Mouse (Mus musculus) olfactory bulb, adult 2 months (tissue): ENCODE data around the gene Pim3. TPM values are rescaled to one million over a fixed set of nuclear protein-coding genes. Genes with fewer than 3 reads are reported as not detected.

Experiments
- H3K27ac ChIP-seq: fragments of 200-500 bp; 2 replicates; pipeline ENCODE4 v1.5.1; 2012; ENCODE audit warnings: low read depth, low read length; ENCODE audit not compliant: insufficient read depth
- H3K4me1 ChIP-seq: fragments of 200-500 bp; 2 replicates; pipeline ENCODE4 v1.6.1; 2012; ENCODE audit warnings: low read length; ENCODE audit not compliant: control insufficient read depth, insufficient read depth
- H3K4me3 ChIP-seq: fragments of 200-500 bp; 2 replicates; pipeline ENCODE4 v1.5.1; 2012; ENCODE audit warnings: mild to moderate bottlenecking, low read depth, low read length, moderate library complexity; ENCODE audit not compliant: insufficient read depth
- CTCF ChIP-seq: fragments of 200-500 bp; IDR thresholded peaks from 2 replicates; pipeline ENCODE4 v1.5.1; 2012; ENCODE audit warnings: low read depth, mild to moderate bottlenecking, low read length, moderate library complexity; ENCODE audit not compliant: insufficient read depth
- POLR2A ChIP-seq: fragments of 200-500 bp; IDR thresholded peaks from 2 replicates; pipeline ENCODE4 v1.6.1; 2012; ENCODE audit warnings: mild to moderate bottlenecking, low read depth, low read length, moderate library complexity; ENCODE audit not compliant: insufficient read depth
- WGBS: fragments of 180-500 bp; shearing (Covaris S2); methylation state at CpG from one replicate; pipeline ENCODE4 v1.1.7; 2018; 5-methylcytosine and 5-hydroxymethylcytosine counted together
- polyA plus RNA-seq: library from polyadenylated mRNA; stranded (reverse); fragments of >200 nt; gene quantifications from 2 replicates; pipeline ENCODE4 v1.2.4, GENCODE M21; 2012; ENCODE audit warnings: low replicate concordance; ENCODE audit not compliant: missing spikeins, insufficient read depth, insufficient read length

The Pim3 gene
- polyA plus RNA-seq, 1 experiment, result not detected

DNA sequence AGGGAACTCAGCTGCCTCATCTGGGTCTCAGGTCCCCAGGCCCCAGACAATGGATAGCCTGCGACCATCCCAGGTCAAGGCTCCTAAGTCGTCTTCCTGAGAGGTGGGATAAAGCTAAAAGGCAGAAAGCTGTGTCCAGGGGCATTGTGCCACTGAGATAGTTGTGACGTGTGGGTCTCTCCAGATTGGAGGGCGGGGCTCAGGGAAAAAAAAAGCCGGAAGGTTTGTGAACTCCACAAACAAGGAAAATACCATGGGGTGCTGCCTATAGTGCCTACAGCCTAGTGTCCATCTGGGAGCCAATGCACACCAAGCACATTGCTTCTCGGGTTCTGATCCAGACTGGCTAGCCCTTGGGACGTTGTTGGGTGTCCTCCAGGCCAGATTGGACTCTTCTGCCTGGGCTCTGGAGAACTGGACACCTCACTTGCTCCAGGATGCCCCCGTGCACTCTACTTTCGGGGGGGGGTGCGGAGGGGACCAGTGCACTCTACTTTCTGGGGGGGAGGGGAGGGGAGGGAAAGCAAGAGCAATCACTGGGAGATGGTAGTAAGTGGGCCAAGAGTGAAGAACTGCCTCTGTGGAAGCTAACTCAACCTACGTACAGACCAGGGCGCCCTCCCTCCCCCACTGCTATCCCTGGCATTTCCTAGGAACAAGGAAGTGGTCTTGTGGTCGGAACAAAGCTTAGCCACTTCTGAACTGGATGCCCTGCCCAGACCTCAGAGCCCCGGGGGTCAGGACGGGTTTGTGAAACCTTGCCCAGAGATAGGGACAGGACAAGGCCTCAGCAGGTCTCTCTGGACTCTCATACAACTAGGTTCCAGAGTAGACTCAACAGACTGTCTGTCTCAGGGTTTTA lies 6.8 kb upstream of the Pim3 start:
- peaks cover 38% of the 10 kb centered on the region for H3K4me1 ChIP-seq
- H3K4me3 ChIP-seq, result no peak overlapping the region
- H3K27ac ChIP-seq, result no peak overlapping the region
- WGBS, result 82% methylated on average over 15 of the region's 15 CpGs
- TF ChIP-seq CTCF (no peak), POLR2A (no peak)

DNA sequence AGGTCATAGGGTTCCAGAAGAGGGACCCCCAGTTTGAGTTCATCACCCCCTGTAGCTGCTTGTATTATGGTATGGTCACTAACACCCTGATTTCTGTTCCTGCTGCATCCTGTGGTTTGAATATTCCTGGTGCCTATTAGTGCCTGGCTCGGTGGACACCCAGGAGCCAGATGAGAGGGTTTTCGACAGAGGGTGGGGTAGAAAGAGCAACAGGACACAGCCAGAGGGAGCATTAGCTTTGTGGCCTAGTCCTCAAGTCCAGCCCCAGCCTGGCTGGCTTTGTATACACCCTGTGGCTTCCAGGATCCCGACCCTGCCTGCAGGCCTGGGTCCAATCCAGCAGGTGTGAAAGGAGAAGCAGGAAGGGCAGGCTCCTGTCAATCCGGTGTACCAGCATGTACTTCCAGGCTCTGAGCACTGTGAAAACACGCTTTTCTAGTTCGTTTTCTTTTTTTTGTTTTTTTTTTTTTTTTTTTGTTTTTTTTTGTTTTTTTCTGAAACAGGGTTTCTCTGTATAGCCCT lies 6.0 kb upstream of the Pim3 start:
- Histone ChIP-seq H3K4me3 (no peak overlapping the region), H3K27ac (no peak overlapping the region), H3K4me1 (peaks cover 30% of the 10 kb centered on the region)
- TF ChIP-seq POLR2A (no peak), CTCF (no peak)
- 83% methylated on average over 6 of the region's 6 CpGs for WGBS

DNA sequence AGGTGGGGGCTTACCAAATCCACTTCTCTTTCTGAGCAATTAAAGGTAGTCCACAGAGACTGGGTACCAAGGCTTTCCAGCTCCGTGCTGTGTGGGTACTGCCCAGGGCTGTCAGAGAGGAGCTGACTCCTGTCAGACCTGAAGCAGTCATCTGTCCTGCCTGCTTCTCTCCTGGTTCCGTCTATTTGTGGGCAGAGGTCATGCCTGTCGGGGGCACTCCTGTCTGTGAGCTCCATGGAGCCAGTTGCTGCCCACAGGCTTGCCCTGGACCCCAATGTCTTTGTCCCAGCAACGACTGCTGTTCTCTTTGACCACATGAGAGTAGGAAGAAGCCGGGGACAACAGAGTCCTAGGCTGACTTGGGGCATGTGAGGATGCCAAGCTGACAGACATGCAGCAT lies 5.4 kb upstream of the Pim3 start:
- peaks cover 25% of the 10 kb centered on the region for H3K4me1 ChIP-seq
- no peak overlapping the region for H3K27ac ChIP-seq
- TF ChIP-seq POLR2A (no peak), CTCF (no peak)
- no peak overlapping the region for H3K4me3 ChIP-seq
- 92% methylated on average over 5 of the region's 5 CpGs for WGBS

DNA sequence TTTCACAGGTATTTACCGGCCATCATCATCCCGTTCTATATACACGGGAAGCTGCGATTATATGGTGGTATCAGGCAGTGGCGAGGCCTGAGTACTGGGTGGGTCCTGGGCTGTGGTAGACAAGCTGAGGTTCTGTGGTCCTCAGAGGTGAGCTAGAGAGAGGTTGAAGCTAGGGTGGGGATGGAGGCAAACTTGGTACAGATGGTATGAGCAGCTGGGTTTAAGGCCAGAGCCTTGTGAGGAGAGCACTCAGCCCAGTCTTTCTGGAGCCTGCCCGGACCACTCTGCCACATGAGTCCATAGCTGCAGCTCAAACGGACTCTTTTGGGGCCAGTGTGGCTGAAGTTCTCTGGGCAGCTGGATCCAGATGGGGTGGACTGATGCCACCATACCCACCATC lies 4.6 kb upstream of the Pim3 start:
- H3K4me1 ChIP-seq, result peaks cover 21% of the 10 kb centered on the region
- no peak overlapping the region for H3K4me3 ChIP-seq
- no peak overlapping the region for H3K27ac ChIP-seq
- TF ChIP-seq POLR2A (no peak), CTCF (no peak)
- 96% methylated on average over 7 of the region's 7 CpGs for WGBS

DNA sequence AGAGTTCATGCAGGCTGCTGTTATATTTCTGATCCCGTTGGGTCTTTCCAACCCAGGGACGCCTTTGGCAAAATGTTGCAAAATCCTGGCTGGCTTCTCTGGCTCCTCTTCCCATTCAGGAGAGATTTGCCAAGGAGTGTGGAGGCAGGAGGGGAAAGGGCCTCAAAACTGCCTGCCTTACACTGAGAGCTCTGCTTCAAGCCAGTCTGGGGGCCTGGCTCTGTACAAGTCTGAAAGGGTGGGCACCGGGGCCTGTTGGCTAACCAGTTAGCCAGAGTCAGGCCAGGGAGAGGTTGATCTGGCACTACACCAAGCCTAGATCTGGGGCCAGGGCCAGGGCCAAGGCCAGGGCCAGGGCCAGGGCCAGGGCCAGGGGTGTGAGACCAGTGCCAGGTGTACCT lies 3.8 kb upstream of the Pim3 start:
- H3K27ac ChIP-seq, result no peak overlapping the region
- H3K4me1 ChIP-seq, result peaks cover 21% of the 10 kb centered on the region
- no peak overlapping the region for H3K4me3 ChIP-seq
- WGBS, result 59% methylated on average over 3 of the region's 3 CpGs
- TF ChIP-seq CTCF, result no peak
- TF ChIP-seq POLR2A, result no peak

DNA sequence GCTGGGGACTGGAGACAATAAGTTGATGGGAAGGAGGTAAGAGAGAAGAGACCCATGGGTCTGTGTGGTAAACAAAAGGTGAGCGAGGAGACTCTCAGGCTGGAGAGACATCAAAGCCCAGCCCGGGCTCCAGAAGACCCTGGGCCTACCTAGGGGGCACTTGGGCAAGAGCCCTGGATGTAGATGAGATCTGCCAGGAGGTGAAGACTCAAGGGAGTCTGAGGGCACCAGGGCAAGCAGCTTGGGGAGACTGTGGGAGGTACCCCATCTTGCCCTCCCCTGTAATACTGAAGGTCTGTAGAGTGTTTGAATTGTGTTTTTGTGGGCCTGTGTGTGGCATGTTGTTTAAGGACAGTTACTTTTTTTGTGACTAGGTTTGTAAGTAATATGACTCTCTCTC lies 3.3 kb upstream of the Pim3 start:
- no peak for TF ChIP-seq CTCF
- TF ChIP-seq POLR2A, result no peak
- no peak overlapping the region for H3K27ac ChIP-seq
- H3K4me1 ChIP-seq, result peaks cover 21% of the 10 kb centered on the region
- 81% methylated on average over 2 of the region's 2 CpGs for WGBS
- H3K4me3 ChIP-seq, result no peak overlapping the region

DNA sequence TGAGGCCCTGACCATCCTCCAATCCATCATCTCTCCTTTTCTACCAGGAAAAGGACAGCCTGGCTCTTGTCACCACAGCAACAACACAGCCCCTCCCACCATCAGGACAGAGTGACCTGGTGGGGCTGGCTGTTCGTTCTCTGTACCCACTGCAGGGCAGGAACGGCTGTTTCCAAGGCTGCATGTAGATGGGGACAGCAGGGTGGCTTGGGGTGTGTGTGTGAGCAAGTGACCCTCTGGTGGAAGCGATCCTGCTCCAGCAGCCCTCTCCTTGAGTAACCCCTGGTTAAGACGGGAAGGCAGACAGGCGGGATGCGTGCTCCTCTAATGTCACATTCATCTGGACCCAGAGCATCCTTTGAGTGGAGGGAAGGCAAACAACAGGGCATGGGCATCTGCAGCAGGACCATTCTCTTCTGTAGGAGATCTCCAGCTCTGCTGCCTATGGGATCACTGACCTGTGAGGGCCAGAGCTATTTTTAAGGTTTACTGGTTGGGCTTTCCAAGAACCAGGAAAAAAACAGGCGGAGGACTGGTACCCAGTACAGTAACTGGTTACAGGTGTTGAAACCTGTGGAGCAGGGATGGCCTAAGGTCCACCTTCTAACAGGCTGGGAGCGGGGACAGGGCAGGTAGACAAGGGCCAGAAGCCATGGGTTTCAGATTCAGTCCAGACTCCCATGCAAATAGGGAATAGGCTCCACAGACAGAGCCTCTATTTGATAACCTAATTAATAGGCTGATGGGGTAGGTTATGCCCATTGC lies 2.6 kb upstream of the Pim3 start:
- Histone ChIP-seq H3K4me3 (no peak overlapping the region), H3K27ac (no peak overlapping the region), H3K4me1 (peaks cover 20% of the 10 kb centered on the region)
- WGBS, result 84% methylated on average over 8 of the region's 8 CpGs
- TF ChIP-seq POLR2A (no peak), CTCF (no peak)

DNA sequence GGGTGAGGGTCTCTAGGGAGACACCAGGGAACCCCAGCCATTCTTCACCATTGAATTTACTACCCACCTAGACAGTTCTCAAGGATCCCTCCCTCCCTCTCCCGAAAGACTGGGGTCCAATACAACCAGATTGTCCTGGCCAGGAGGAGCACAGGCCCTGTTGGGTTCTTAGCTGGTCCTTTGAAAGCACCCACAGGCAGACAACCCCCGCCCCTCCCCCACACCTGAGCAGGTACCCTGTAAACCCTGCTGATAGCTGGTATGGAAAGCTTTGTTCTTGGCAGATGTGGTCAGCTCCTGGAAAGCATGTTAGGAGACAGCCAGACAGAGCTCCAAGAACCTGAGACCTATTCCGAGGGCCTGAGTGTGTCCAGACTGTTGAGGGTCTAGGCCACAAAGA lies 1.2 kb upstream of the Pim3 start:
- Histone ChIP-seq H3K4me1 (peaks cover 24% of the 10 kb centered on the region), H3K27ac (no peak overlapping the region), H3K4me3 (no peak overlapping the region)
- no peak for TF ChIP-seq CTCF
- TF ChIP-seq POLR2A, result no peak
- WGBS, result 96% methylated on average over 3 of the region's 3 CpGs
